Mouse (Mus musculus) heart, postnatal 0 days (tissue): ENCODE data around the gene Tbcd.

Experiments used
- CTCF ChIP-seq: IDR thresholded peaks from 2 replicates; pipeline ENCODE4 v1.5.1; 2016; ENCODE audit warnings: antibody characterized with exemption, control low read depth, low read depth
- EP300 ChIP-seq: IDR thresholded peaks from 2 replicates; pipeline ENCODE4 v1.6.1; 2016; ENCODE audit warnings: antibody characterized with exemption, low read depth

DNA sequence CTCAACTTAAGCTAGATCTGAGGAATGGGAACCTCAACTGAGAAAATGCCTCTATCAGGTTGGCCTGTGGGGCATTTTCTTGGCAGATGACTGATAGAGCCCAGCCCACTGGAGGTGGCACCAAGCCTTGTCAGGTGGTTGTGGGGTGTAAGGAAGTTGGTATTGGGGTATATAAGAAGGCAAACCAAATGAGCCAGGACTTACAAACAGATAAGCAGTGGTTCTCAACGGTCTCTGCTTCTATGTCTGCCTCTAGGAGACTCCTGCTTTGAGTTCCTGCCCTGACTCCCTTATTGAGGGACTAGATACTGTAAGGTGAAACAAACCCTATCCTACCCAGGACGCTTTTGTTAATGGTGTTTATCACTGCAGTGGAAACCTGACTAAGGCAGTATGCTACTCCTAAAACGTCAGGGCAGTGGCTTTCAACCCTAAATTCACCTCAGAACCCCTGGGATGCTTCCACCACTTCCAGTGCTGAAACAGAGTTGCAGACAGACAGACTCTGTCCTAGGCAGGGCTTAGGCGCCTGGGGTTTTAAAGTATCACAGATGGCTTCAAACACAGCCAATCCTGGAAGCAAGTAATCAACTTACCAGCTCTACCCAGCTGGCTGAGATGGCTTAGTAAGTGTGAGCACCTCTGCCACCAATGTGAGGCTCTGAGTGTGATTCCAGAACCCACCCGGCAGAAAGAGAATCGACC, 204.2 kb downstream of the Tbcd start:
- TF ChIP-seq CTCF (no peak), EP300 (no peak)
